Mouse (Mus musculus): ENCODE results near the gene Gm1553.

Gene Gm1553

DNA sequence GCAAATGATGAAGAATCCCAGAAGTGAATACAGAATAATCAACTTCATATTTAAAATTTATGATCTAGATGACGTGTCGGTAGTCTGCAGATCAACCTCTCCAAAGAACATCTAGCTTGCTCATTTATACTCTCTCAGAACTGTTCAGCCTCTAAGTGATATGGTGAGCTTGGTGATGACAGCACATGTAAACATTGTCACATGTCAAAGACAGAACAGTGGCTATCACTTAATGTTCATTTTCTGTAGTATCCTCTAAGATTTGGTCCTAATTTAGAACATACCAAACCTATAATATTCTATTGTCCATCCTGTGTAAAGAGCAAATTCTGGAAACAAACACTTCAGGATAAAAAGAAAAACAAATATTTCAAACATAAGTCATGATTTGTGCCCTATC is at the start of gene Gm1553:
TSS of gene Gm1553 (minus strand) at position 101 of the 400 bp plus-strand sequence.
- no peak for ATAC-seq (ENCODE audit: insufficient number of reproducible peaks, low FRiP score, low TSS enrichment)

All from cerebellum, adult (tissue).